Mouse (Mus musculus) CH12.LX (cell line): ENCODE measurements around the gene Fam213b. TPM values are rescaled to one million over a fixed set of nuclear protein-coding genes. Genes with fewer than 3 reads are reported as not detected.
A peak's percentile ranks its signal among the peaks of the same experiment; 100 is the strongest.

Experiments
- DNase-seq: peaks from one replicate; pipeline ENCODE4 v3.0.0-alpha.2; 2013; ENCODE audit errors: extremely low read depth
- H3K27ac ChIP-seq: 2 replicates; pipeline ENCODE4 v1.5.1; 2012; ENCODE audit warnings: low read depth, mild to moderate bottlenecking, control low read depth, moderate library complexity; ENCODE audit not compliant: insufficient read depth
- H3K27me3 ChIP-seq: replicated peaks from 2 replicates; pipeline ENCODE3; 2012; ENCODE audit warnings: inconsistent platforms
- H3K36me3 ChIP-seq, 2 experiments: replicated peaks in 1 of 2; 2 replicates each; pipeline versions ENCODE3 to v1.6.1; 2012; ENCODE audit warnings: inconsistent platforms in 1 of 2, low read length in 1 of 2, mild to moderate bottlenecking in 1 of 2, mixed read lengths in 1 of 2, moderate library complexity in 1 of 2; ENCODE audit not compliant: control insufficient read depth in 1 of 2, insufficient read depth in 1 of 2
- H3K4me1 ChIP-seq, 2 experiments: 2 replicates each; pipeline ENCODE4 v1.6.1; 2012; ENCODE audit warnings: inconsistent platforms in 1 of 2, moderate library complexity in 1 of 2; ENCODE audit not compliant: insufficient read depth in 2 of 2, control insufficient read depth in 1 of 2
- H3K4me2 ChIP-seq: 2 replicates; pipeline ENCODE4 v1.6.1; 2012; ENCODE audit warnings: low read depth, mild to moderate bottlenecking, control low read depth; ENCODE audit not compliant: poor library complexity, insufficient read depth, severe bottlenecking
- H3K4me3 ChIP-seq, 3 experiments: fragments of 150-350 bp in 1 of 3; sonication (generic) in 1 of 3; replicated peaks in 1 of 3; 2 replicates each; pipeline versions ENCODE3 to v1.5.1; 2011 to 2012; ENCODE audit warnings: low read depth in 2 of 3, low read length in 2 of 3, mild to moderate bottlenecking in 2 of 3, moderate library complexity in 2 of 3, control low read depth in 1 of 3, improper control_type of control experiment in 1 of 3, inconsistent platforms in 1 of 3, mixed read lengths in 1 of 3; ENCODE audit not compliant: poor library complexity in 1 of 3
- H3K79me2 ChIP-seq: replicated peaks from 2 replicates; pipeline ENCODE4 v1.6.1; 2012; ENCODE audit warnings: mild to moderate bottlenecking, moderate library complexity; ENCODE audit not compliant: control insufficient read depth, poor library complexity, insufficient read depth, severe bottlenecking; ENCODE audit errors: extremely low read depth
- H3K9ac ChIP-seq: 2 replicates; pipeline ENCODE4 v1.6.1; 2012; ENCODE audit warnings: low read depth, mild to moderate bottlenecking, control low read depth, moderate library complexity; ENCODE audit not compliant: insufficient read depth
- H3K9me3 ChIP-seq: replicated peaks from 2 replicates; pipeline ENCODE3; 2012; ENCODE audit warnings: low read length, inconsistent platforms, mixed read lengths
- CHD2 ChIP-seq: IDR thresholded peaks from 2 replicates; pipeline ENCODE4 v1.6.1; 2011; ENCODE audit warnings: low read length, improper control_type of control experiment
- ELF1 ChIP-seq: IDR thresholded peaks from 2 replicates; pipeline ENCODE4 v1.6.1; 2014; ENCODE audit warnings: low read depth, mild to moderate bottlenecking, inconsistent platforms, low read length, improper control_type of control experiment
- EP300 ChIP-seq: IDR thresholded peaks from 2 replicates; pipeline ENCODE4 v1.6.1; 2011; ENCODE audit warnings: low read length, improper control_type of control experiment
- HCFC1 ChIP-seq: IDR thresholded peaks from 2 replicates; pipeline ENCODE4 v1.6.1; 2012; ENCODE audit warnings: low read depth, mild to moderate bottlenecking, inconsistent platforms, low read length, improper control_type of control experiment
- JUN ChIP-seq: IDR thresholded peaks from 2 replicates; pipeline ENCODE4 v1.6.1; 2011; ENCODE audit warnings: low read depth, mild to moderate bottlenecking, low read length, improper control_type of control experiment, moderate library complexity; ENCODE audit not compliant: insufficient read depth
- KAT2A ChIP-seq: IDR thresholded peaks from 2 replicates; pipeline ENCODE4 v1.6.1; 2012; ENCODE audit warnings: low read length, improper control_type of control experiment, inconsistent platforms; ENCODE audit not compliant: insufficient replicate concordance
- MAFK ChIP-seq: IDR thresholded peaks from 2 replicates; pipeline ENCODE4 v1.6.1; 2011; ENCODE audit warnings: low read length, improper control_type of control experiment; ENCODE audit not compliant: insufficient replicate concordance
- MAX ChIP-seq: IDR thresholded peaks from 2 replicates; pipeline ENCODE4 v1.6.1; 2011; ENCODE audit warnings: low read length, improper control_type of control experiment
- MAZ ChIP-seq: IDR thresholded peaks from 2 replicates; pipeline ENCODE4 v1.6.1; 2012; ENCODE audit warnings: low read depth, mild to moderate bottlenecking, inconsistent platforms, low read length, improper control_type of control experiment, moderate library complexity
- MYC ChIP-seq: IDR thresholded peaks from 2 replicates; pipeline ENCODE4 v1.6.1; 2011; ENCODE audit warnings: low read depth, mild to moderate bottlenecking, improper control_type of control experiment, low read length
- NELFE ChIP-seq: IDR thresholded peaks from 2 replicates; pipeline ENCODE4 v1.6.1; 2011; ENCODE audit warnings: low read depth, low read length, improper control_type of control experiment
- NRF1 ChIP-seq: IDR thresholded peaks from 2 replicates; pipeline ENCODE4 v1.6.1; 2014; ENCODE audit warnings: low read depth, mild to moderate bottlenecking, inconsistent platforms, low read length, improper control_type of control experiment, moderate library complexity
- POLR2A ChIP-seq: IDR thresholded peaks from 2 replicates; pipeline ENCODE4 v1.6.1; 2011; ENCODE audit warnings: low read depth, mild to moderate bottlenecking, improper control_type of control experiment, low read length
- RCOR1 ChIP-seq: conservative IDR thresholded peaks from 2 replicates; pipeline ENCODE4 v1.6.1; 2012; ENCODE audit warnings: low read depth, mild to moderate bottlenecking, inconsistent platforms, low read length, improper control_type of control experiment
- TBP ChIP-seq: conservative IDR thresholded peaks from 2 replicates; pipeline ENCODE4 v1.6.1; 2011; ENCODE audit warnings: low read depth, low read length, improper control_type of control experiment
- TCF12 ChIP-seq: IDR thresholded peaks from 2 replicates; pipeline ENCODE4 v1.6.1; 2014; ENCODE audit warnings: low read depth, mild to moderate bottlenecking, inconsistent platforms, low read length, improper control_type of control experiment
- USF1 ChIP-seq: IDR thresholded peaks from 2 replicates; pipeline ENCODE4 v1.6.1; 2014; ENCODE audit warnings: low read depth, mild to moderate bottlenecking, inconsistent platforms, low read length, improper control_type of control experiment
- USF2 ChIP-seq: conservative IDR thresholded peaks from 2 replicates; pipeline ENCODE4 v1.6.1; 2011; ENCODE audit warnings: low read depth, low read length, improper control_type of control experiment
- ZKSCAN1 ChIP-seq: IDR thresholded peaks from 2 replicates; pipeline ENCODE4 v1.6.1; 2012; ENCODE audit warnings: low read depth, inconsistent platforms, low read length, improper control_type of control experiment, borderline replicate concordance
- ZMIZ1 ChIP-seq: IDR thresholded peaks from 2 replicates; pipeline ENCODE4 v1.6.1; 2012; ENCODE audit warnings: low read depth, mild to moderate bottlenecking, inconsistent platforms, low read length, improper control_type of control experiment
- dilution Hi-C: fragments of 300-500 bp; cut with MboI; formaldehyde crosslinking; loops from 2 replicates; pipeline ENCODE4 v1.14.3; 2020; ENCODE audit warnings: low sequenced_read_pairs; ENCODE audit not compliant: extremely low pct_unique_long_range_greater_than_20kb, extremely low pct_ligation_motif_present
- in situ Hi-C: fragments of 300-500 bp; cut with MboI; formaldehyde crosslinking; loops from 3 replicates; pipeline ENCODE4 v1.14.3; 2019; ENCODE audit warnings: low sequenced_read_pairs, low pct_ligation_motif_present, low pct_unique_long_range_greater_than_20kb, mixed read lengths
- polyA plus RNA-seq: library from polyadenylated mRNA; unstranded; fragments of >175 nt; gene quantifications from 2 replicates; pipeline ENCODE4 v1.2.1, GENCODE M21; 2012; ENCODE audit warnings: low read depth; ENCODE audit not compliant: insufficient read length
- total RNA-seq, 2 experiments: library from RNA; depleted of rRNA; stranded (reverse); fragments of 300-350 nt in 1 of 2; fragments of >200 nt in 1 of 2; gene quantifications; 2 replicates each; pipeline ENCODE4 v1.2.3; 2012 to 2014

Gene Fam213b
- total RNA-seq (2012; rRNA removed) (28.3 and 49.8 TPM in 2 replicates), total RNA-seq (2014; rRNA removed) (6.1 and 7.5 TPM in 2 replicates), polyA plus RNA-seq (5.5 and 7.0 TPM in 2 replicates)

GRCm38 (mm10) chr4:154898506-154899446 lies at the start of gene Fam213b:
Fam213b (minus strand) TSS chr4:154899135.
- Histone ChIP-seq H3K27ac (no peak within 1 kb of the TSS), H3K9ac (peak within 1 kb of the TSS; percentile 39), H3K27me3 (peaks cover 1% of the 10 kb centered on the region), H3K4me3 (peak within 1 kb of the TSS; percentile 37 to 62 (median 54)), H3K9me3 (peaks cover 11% of the 10 kb centered on the region), H3K4me1 (peaks cover 22 to 26% of the 10 kb centered on the region in 2 experiments)
- in situ Hi-C loops, result no loop called here
- dilution Hi-C loops, result loop anchor here (25.0 kb wide), 1 partner anchor 139 kb away; no protein-coding TSS in a partner anchor
- DNase-seq, result peak; percentile 77
- peak; percentile 85 for TF ChIP-seq USF2
- TF ChIP-seq KAT2A, result no peak
- peak; percentile 75 for TF ChIP-seq POLR2A
- TF ChIP-seq EP300, result no peak
- 0 out of 2 replicates have a peak, but pooled peaks have one; percentile 47 for TF ChIP-seq TCF12
- peak; percentile 66; the same call in 1 of the 2 replicates for TF ChIP-seq TBP
- TF ChIP-seq JUN, result no peak
- no peak for TF ChIP-seq ELF1
- TF ChIP-seq HCFC1, result peak; percentile 16; the same call in 1 of the 2 replicates
- no peak for TF ChIP-seq CHD2
- TF ChIP-seq USF1, result peak; percentile 90
- no peak for TF ChIP-seq RCOR1
- peak; percentile 62 for TF ChIP-seq NELFE
- TF ChIP-seq ZMIZ1, result peak; percentile 23; the same call in 1 of the 2 replicates
- no peak for TF ChIP-seq MAFK
- TF ChIP-seq NRF1, result peak; percentile 89
- no peak for TF ChIP-seq MAZ
- TF ChIP-seq MAX, result no peak
- TF ChIP-seq ZKSCAN1, result no peak
- no peak for TF ChIP-seq MYC
- TF ChIP-seq, all 38 proteins: peak for 9
- no peaks in the 10 kb centered on the region for H3K36me3 ChIP-seq
- H3K79me2 ChIP-seq, result no peaks in the 10 kb centered on the region
- H3K4me2 ChIP-seq, result peak within 1 kb of the TSS; percentile 22
